Mouse (Mus musculus): ENCODE measurements around the gene Slc37a1. TPM values are rescaled to one million over a fixed set of nuclear protein-coding genes. Genes with fewer than 3 reads are reported as not detected.

The Slc37a1 gene
- total RNA-seq, 2 experiments from 2014 or later, result 0.23 to 2.5 TPM

DNA sequence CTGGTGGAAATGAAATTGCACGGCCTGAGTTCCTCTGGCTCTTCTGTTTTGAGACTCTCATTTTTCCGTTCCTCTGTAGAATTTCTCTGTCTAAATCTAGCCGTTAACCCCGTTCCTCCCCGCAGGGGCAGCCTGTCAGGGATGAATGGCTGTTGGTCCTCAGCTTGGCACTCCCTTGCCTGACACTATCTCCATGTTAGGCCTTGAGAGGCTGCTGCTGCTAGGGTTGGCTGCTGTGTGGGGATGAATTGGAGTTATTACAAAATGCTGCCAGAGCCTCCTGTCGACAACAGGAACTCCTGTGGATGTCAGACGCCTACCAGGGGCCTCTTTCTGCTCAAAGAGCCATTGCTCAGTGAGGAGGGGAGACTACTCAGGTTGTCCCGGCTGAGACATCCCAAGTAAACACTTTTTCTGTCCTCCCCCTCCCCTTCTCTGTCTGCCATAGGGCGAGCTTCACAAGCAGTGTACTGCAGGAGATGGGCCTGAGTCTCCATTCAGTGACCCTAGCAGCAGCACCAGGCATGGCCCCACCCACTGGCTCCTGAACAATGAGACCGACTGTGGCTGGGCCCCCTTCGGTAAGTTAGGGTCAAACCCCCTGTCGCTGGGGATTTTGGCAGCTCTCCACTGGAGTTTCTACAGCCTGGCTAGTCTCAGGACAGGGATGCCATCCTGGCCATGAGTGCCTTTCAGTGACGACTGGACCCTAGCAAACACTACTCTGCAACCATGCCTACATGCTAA, 28.6 kb downstream of the Slc37a1 start:
- ATAC-seq (replicated peaks; ENCODE audit: low FRiP score, poor library complexity, severe bottlenecking), result no peak

DNA sequence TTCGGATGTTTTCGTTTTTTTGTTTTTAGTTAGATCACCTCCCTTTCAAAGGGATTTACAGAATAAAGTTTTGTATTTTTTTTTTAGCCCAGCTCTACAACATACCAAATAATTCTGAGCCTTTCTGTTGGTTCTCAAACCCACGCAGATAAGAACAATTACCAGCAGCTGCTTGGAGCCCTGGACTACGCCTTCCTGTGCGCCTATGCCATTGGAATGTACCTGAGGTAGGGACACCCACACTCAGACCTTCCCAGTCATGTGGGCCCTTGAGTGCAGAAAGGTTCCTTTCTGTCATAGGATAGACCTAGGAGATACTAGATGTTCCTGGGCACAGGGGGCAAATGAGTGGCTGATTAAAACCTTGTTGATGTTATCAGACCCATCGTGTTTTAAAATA, 29.4 kb downstream of the Slc37a1 start:
- ATAC-seq (replicated peaks; ENCODE audit: low FRiP score, poor library complexity, severe bottlenecking), result no peak

DNA sequence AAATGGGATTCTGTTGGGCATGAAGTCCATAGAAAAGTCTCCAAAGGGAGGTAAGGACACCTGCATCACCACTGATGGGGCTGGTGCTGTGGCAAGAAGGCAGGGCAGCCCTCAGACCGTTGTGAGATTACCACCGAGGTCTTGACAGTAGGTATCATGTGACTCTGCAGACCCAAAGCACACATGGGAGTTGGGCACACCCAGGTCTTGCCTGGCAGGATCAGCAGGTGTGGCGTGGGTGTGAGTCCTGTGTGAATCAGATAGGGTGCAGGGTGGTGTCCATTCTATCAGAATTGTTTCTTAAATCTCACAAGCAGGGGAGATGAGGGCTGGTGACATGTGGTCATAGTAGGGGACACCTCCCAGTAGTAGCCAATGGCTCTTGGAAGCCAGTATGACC, 30.4 kb downstream of the Slc37a1 start:
- ATAC-seq (replicated peaks; ENCODE audit: low FRiP score, poor library complexity, severe bottlenecking), result no peak

DNA sequence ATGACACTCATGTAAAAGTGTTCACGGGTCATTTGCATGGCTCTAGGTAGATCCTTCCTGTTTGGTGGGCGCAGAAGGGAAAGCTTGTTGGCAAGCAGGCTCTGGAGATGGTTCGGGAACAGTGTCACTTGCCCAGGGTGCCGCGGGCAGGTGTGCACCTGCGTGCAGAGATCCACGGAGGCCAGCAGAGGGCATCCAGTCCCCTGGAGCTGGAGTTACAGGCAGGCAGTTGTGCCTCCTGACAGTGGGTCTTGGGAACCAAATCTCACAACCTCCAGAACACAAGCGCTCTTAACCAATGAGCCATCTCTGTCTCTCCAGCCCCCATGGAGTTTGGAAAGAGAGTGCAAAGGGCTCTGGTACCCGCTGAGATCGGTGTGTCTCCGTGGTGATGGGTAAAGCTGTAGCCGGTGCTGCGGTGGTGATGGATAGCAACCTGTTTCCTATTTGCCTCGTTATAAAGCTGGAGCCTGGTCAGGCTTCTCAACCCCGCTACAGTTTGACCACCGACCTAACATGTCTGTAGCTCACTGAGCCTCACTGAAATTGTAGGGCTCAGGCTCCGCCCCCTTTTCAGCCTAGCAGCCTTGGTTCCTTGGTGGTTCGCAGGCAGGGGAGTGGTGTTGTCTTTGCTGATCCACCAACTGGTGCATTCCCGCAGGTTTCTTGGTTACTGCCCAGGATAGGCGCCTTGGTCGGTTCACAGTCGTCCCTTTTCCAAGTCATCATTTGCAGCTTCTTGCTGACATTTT, 31.1 kb downstream of the Slc37a1 start:
- ATAC-seq (replicated peaks; ENCODE audit: low FRiP score, poor library complexity, severe bottlenecking), result no peak

DNA sequence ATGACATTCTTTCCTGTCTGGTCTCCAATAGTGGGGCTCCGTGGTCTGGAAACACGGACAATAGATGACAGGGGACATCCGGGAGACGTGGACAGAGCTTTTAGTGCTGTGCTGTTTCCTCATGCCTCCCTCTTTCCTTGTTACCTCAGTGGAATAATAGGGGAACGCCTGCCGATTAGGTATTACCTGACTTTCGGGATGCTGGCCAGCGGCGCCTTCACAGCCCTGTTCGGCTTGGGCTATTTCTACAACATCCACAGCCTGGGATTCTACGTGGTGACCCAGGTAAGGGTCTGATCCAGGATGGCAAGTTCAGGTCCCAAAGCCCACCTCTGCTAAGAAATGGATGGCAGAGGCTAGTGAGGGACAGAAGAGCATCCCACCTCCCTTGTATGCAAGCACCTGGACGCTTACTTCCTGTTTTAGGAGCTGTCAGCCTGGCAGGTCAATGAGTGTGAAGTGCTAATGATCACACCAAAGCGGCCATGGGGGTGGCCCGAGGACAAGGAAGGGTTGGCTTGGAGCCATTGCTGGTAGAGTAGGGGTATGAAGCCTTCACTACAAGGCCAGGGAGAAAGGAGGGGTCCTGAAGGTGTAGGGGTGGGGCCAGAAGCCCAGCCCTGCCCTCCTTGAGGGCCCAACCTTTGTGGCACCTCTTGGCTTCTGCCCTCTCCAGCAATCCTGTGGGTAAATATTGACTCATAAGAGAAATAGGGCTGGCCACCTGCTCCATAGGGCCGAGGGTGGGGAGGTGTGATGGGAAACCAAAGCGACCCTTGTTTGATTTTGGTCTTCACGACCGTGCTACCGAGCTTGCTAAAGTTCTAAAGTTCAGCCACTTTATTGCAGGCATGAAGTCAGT, 32.5 kb downstream of the Slc37a1 start:
- no peak for ATAC-seq (replicated peaks; ENCODE audit: low FRiP score, poor library complexity, severe bottlenecking)

DNA sequence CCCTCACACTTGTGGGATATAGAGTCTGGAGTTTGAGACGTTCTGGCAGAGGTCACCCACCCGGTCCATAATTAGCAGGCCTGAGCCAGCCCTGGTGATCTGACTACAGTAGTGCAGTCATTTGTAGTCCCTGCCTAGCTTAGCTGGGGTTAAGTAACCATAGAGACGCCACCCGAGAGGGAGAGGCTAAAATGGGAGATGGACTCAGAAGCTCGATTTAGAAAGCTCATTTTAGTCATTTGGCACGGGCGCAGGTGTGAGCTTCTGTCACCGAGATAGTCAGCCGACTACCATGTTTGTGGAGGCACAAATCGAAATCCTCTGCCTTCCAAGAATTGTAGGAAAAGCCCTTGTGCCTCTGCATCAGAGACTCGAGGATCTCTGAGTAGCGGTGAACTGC, 34.8 kb downstream of the Slc37a1 start:
- ATAC-seq (replicated peaks; ENCODE audit: low FRiP score, poor library complexity, severe bottlenecking), result no peak

DNA sequence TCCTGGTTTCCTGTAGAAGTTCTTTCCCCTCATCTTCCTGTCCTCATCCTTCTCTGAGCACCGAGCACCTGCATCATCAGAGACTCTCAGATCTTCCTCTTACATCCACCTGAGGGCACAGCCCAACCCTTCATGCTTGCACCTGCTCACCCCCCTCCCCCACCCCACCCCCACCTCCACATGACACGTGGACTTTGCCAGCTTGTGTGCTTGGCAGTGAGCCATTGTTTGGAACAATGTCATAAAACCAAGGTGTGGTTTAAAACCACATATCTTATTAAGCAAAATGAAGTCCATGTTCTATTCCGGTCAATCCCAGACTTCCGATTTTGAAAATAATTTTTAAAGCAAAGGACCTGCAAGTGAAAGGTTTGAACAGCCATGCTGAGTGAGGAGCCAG, 35.9 kb downstream of the Slc37a1 start:
- ATAC-seq (replicated peaks; ENCODE audit: low FRiP score, poor library complexity, severe bottlenecking), result no peak

DNA sequence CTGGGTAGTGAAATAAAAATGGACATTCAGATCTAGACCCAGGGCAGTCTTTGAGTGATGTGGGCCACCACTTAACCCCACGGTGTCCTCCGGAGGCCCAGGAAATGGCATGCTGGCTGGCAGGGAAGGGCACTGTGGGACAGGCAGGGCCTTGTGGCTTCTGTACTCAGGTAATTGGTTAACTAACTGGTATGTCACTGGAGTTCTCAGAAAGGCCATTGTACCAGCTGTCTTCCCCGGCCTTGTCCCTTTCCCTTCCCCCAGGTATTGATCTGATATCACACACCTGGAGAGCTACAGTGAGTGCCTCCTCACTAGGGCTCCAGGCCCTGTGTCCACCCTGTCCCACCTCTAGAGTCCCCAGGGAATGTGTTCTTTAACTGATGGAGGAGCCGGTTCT, 36.8 kb downstream of the Slc37a1 start:
- ATAC-seq (replicated peaks; ENCODE audit: low FRiP score, poor library complexity, severe bottlenecking), result no peak

DNA sequence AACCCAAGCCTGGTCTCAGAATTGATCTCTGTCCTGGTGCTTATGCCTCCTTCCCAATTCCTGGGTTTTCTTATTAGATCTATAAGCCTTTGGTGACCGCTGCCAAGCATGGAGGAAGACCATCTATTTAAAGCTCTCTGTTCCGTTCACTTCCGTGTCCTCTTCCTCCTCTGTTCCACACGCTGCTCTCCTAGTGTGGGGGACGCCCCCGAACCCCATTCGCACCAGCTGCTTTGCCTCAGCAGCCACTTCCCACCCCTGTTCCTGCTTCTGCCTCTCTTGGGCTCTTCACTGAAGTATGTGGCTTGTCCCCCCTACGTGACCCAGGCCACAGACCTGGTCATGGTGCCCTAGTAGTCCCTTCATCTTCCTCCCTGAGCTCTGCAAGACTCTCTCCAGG, 37.6 kb downstream of the Slc37a1 start:
- no peak for ATAC-seq (replicated peaks; ENCODE audit: low FRiP score, poor library complexity, severe bottlenecking)

DNA sequence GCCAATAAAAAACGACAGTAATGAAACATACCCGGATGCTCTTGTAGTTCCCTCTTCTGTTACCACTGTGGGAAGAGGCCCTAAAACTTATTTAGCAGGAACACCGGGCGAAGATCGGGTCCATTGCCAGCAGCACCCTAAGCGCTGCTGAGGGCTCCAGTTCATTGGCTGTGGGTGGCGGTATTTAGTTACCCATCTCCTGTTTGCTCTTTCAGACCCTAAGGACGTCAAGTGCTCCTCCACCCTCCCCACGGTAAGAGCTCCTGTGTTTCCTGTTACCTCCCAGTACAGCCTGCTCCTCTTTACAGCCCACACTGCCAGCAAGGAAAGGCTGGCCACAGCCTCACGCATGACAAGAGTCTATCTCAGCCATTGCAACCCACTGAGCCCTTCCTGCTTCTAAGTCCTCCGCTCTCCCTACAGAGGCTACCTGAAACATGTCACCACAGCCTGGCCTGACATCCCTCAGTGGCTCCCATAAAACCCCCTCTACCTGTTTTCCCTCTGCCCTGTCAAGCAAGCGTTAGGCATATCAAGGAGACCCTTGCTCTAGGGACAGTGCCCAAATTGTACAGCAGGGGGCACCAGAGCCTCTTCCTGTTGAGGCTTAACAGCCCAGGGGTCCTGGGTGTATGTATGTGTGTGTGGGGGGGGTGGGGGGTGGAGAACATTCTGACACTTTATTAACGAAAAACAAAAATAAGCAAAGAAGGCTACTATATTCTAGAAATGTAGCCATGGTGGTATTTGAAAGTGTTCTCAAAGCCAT, 39.0 kb downstream of the Slc37a1 start:
- ATAC-seq (replicated peaks; ENCODE audit: low FRiP score, poor library complexity, severe bottlenecking), result no peak

DNA sequence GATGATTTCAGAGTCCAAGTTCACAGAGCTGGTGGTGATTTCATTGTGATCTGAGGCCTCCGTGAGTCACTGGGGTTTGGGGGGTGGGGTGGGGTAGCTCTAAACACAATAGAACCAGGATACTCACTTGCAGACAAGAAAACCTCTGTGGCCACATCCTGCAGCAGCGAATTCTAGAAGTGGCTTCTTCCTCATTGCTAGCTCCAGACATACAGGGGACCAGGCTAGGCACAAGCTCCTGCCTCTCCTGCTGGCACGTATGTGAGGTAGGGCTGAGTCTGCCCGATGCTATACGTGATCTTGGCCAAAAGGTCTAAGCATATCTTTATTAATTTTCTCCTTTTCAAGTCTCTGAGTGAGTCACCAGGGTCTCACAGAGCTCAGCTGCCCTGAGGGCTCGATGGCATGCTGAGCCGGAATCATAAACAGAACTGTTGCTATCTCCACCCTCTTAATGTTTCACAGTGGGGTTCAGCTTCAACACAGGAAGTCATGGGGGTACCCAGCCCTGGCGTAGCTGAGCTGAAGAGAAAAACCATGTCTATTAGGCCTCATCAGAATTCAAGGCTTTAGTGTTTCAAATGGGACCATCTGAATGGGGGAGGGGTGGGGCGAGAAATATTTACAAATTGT, 39.7 kb downstream of the Slc37a1 start:
- ATAC-seq (replicated peaks; ENCODE audit: low FRiP score, poor library complexity, severe bottlenecking), result no peak

DNA sequence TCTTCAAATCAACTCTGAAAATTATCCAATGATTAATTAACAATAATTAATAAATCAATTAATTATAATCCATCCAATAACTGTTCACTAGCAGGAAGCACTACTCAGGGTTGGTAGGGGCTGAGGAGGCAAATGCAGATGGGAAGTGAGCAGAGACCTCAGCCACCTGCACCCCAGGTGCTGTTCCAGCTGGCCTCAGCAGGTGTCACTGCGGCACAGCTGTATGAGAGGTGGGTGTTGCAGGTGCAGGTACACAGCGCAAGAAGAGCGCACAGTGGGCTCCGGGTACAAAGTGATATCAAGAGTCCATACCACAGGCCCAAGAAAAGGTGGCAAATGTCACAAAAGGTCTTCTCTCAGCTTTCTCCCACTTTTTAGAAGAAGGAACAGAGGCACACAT, 41.9 kb downstream of the Slc37a1 start:
- ATAC-seq (replicated peaks; ENCODE audit: low FRiP score, poor library complexity, severe bottlenecking), result no peak

DNA sequence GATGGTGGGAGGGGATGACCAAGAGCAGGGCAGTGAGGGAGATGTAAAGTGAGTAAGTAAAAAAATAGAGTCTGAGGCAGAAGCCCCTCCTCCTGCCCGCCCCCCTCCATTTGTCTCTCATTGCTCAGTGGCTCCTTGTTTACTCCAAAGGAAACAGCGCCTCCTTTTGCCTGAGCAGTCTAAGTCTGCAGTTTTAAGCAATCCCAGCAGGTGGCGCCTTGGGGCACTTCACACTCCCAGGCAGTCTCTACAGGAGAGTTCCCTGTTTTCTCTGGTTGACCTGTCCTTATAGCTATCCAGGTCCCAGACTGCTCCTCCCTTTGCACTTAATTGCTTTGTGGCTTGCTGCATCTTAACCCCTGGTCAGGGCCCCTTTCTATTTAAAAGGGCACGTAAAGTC, 44.0 kb downstream of the Slc37a1 start:
- no peak; the same call in 1 of the 2 replicates for ATAC-seq (replicated peaks; ENCODE audit: low FRiP score, poor library complexity, severe bottlenecking)

DNA sequence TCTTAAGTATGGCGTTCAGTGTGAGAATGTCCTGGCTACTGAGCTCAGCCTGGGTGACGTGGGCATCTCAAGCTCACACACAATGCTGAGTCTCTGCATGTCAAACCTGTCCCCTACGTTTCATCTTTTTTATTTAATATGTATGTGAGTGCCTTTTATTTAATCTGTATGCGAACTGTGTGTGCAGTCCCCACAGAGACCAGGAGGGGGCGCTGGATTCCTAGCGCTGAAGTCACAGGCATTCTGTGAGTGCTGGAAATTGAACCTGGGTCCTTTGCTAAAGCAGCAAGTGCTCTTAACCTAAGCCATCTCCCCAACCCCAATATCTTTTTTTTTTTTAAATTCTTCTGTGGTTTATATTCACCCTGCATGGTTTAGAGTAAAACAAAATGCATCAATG, 44.7 kb downstream of the Slc37a1 start:
- ATAC-seq (replicated peaks; ENCODE audit: low FRiP score, poor library complexity, severe bottlenecking), result no peak

DNA sequence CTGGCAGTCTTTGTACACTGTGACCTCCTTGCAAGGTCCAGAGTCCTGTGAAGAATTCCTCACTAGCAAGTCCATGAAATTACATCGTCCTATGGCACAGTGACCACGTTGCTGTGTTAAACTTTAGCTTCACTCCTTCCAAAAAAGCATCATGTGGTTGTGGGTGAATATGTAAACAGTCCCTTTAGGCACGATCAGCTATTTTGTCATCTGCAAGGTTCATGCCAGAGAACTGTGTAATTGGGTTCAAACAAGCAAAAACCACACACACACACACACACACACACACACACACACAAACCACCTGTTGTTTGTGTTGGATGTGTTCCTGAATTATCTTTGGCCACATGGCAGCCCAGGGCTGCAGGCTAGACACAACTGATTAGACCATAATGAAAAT, 45.3 kb downstream of the Slc37a1 start:
- ATAC-seq (replicated peaks; ENCODE audit: low FRiP score, poor library complexity, severe bottlenecking), result no peak

DNA sequence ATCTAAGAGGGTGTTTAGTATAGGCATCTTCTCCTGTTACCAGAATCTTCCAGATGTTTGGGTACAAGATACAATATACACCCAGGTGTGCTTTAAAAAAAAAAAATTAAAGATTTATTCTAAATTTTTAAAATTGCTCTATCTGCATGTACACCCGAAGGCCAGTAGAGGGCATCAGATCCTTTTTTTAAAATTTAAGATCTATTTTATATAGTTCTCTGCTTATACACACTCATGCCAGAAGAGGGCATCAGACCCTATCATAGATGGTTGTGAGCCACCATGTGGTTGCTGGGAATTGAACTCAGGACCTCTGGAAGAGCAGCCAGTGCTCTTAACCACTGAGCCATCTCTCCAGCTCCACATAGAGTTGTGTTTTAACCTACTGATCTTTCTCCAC, 45.7 kb downstream of the Slc37a1 start:
- ATAC-seq (replicated peaks; ENCODE audit: low FRiP score, poor library complexity, severe bottlenecking), result no peak

DNA sequence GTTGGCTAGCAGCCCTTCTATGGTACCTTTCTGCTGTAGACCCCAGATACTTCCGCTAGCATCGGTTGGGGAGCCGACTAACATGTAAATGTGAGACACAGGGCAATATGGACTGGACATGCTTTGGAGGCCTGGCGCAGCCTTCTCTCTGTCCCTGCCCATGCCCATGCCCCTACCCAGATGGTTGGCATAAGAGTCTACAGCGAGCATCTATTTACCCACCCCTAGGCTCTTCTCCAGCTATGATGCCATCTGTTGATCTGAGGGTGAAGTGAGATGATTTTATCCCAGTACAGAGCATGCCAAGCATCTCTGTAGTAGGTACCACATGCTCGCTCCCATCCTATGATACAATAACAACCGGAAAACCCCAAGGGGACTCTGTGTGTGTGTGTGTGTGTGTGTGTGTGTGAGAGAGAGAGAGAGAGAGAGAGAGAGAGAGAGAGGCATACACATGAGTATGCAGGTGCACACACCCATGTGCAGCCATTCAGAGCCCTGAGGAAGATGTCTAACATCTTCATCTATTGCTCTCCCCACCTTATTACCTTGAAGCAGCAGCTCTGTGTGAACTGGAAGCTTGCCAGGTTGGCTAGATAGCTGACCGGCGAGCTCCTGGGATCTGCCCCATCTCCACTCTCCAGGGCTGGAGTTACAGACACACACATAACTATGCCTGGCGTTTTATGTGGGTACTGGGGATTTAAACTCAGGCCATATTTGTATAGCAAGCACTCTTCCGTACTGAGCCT, 48.1 kb downstream of the Slc37a1 start:
- ATAC-seq (replicated peaks; ENCODE audit: low FRiP score, poor library complexity, severe bottlenecking), result no peak

DNA sequence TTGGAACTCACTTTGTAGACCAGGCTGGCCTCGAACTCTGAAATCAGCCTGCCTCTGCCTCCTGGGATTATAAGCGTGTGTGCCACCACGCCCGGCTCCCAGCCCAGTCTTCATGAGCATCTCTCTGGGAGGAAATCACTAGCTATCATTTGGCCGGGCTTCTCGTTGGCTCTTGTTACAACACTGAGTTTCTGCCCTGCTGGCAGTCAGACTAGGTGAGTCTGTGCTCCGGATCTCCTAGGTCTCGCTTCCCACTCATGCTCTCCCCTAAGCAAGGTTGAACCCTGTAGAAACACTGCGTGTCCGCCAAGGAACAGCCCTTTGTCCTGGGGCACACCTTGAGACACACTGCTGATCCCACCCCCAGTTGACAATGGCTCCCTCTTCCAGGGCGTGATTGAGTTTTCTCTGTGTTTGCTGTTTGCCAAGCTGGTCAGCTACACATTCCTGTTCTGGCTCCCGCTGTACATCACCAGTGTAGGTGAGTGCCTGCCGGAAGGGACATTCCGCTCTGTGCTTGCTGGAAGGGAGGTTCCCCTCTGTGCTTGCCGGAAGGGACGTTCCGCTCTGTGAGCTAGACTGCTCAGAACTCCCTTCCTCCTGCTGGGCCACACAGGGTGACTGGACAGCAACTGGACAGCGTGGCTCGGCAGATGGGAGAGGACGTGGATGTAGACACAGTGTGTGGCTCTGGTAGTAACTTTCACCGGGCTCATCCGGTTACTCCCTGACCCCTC, 48.9 kb downstream of the Slc37a1 start:
- no peak for ATAC-seq (replicated peaks; ENCODE audit: low FRiP score, poor library complexity, severe bottlenecking)

Measured in erythroid progenitor cell, adult 5-6 weeks (primary cell).